Mouse (Mus musculus) kidney, postnatal 36 days (tissue): Measurements from ENCODE around the gene Grik2.

Experiments used
- DNase-seq, 2 experiments: peaks; one replicate each; pipeline ENCODE4 v3.0.0; 2021 to 2022; ENCODE audit warnings: mixed read lengths in 2 of 2

Grik2 gene

GRCm38 (mm10) chr10:49788381-49788906, at the start of gene Grik2:
TSS of gene Grik2 (minus strand) at chr10:49788766.
- peak in 1 of 2 experiments; percentile 34 for DNase-seq

GRCm38 (mm10) chr10:49834392-49834791, 45.8 kb upstream of the Grik2 start:
- DNase-seq: no peak

GRCm38 (mm10) chr10:49807276-49807675, 18.7 kb upstream of the Grik2 start:
- no peak for DNase-seq

GRCm38 (mm10) chr10:49801001-49801400, 12.4 kb upstream of the Grik2 start:
- no peak for DNase-seq

- DNase-seq: no peak
These were observed 5.6 kb upstream of the Grik2 start for GRCm38 (mm10) chr10:49794129-49794528.

GRCm38 (mm10) chr10:49790326-49790725, 1.8 kb upstream of the Grik2 start:
- DNase-seq: no peak

- DNase-seq: no peak
These were observed 1.1 kb upstream of the Grik2 start for GRCm38 (mm10) chr10:49789711-49790110.

- DNase-seq: no peak
These were observed 348 bp upstream of the Grik2 start for GRCm38 (mm10) chr10:49788914-49789313.

GRCm38 (mm10) chr10:49786630-49787029, 1.9 kb downstream of the Grik2 start:
- DNase-seq: no peak

- no peak for DNase-seq
These were observed 3.1 kb downstream of the Grik2 start for GRCm38 (mm10) chr10:49785477-49785876.

- no peak for DNase-seq
These were observed 3.7 kb downstream of the Grik2 start for GRCm38 (mm10) chr10:49784831-49785230.

GRCm38 (mm10) chr10:49782741-49783691, 5.5 kb downstream of the Grik2 start:
- DNase-seq: no peak

- no peak for DNase-seq
These were observed 6.5 kb downstream of the Grik2 start for GRCm38 (mm10) chr10:49782061-49782460.

- no peak for DNase-seq
These were observed 8.1 kb downstream of the Grik2 start for GRCm38 (mm10) chr10:49780430-49780829.

GRCm38 (mm10) chr10:49768897-49769296, 19.7 kb downstream of the Grik2 start:
- DNase-seq: no peak

GRCm38 (mm10) chr10:49767556-49767955, 21.0 kb downstream of the Grik2 start:
- DNase-seq: no peak

GRCm38 (mm10) chr10:49762607-49763006, 26.0 kb downstream of the Grik2 start:
- DNase-seq: no peak

- DNase-seq: no peak
These were observed 36.8 kb downstream of the Grik2 start for GRCm38 (mm10) chr10:49751769-49752168.

GRCm38 (mm10) chr10:49731841-49732240, 56.7 kb downstream of the Grik2 start:
- DNase-seq: no peak

GRCm38 (mm10) chr10:49723706-49724105, 64.9 kb downstream of the Grik2 start:
- no peak for DNase-seq

- DNase-seq: no peak
These were observed 71.7 kb downstream of the Grik2 start for GRCm38 (mm10) chr10:49716856-49717255.

GRCm38 (mm10) chr10:49709748-49710147, 78.8 kb downstream of the Grik2 start:
- DNase-seq: no peak

GRCm38 (mm10) chr10:49704446-49704845, 84.1 kb downstream of the Grik2 start:
- DNase-seq: no peak

GRCm38 (mm10) chr10:49652320-49652719, 136.2 kb downstream of the Grik2 start:
- no peak for DNase-seq
